Mouse (Mus musculus): Measurements from ENCODE around the gene Diaph2.

DNA sequence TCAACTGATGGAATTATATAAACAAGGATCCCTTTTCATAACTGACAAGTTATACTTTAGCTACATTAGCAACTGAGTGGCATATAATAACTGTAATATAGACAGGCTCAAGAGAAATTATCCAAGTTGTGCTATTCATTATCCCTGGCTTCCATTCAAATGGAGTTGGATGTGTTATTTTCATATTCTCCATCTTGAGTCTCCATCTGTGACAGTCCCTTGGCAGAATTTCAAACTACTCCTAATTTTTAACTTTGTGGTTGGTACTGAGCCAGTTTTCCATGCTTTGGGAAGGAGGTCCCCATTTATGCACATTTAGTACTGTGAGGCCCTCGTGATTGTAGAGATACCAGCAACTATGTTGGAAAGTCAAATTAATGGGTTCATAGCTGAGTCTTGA lies 270.2 kb downstream of the Diaph2 start:
- no peak for TF ChIP-seq CTCF (IDR thresholded peaks at IDR 0.05; ENCODE audit: insufficient read depth, low read depth, low read length)
- no peak for TF ChIP-seq POLR2A (IDR thresholded peaks at IDR 0.05; ENCODE audit: insufficient read depth, low read depth, low read length)
